Mouse (Mus musculus) neural tube, embryonic 10.5 days (tissue): ENCODE measurements around the gene Rnf217.

Experiments
- DNase-seq: peaks from one replicate; pipeline ENCODE4 v3.0.0-alpha.2; 2017; ENCODE audit warnings: low spot score; ENCODE audit errors: extremely low spot score

Rnf217 gene

GRCm38 (mm10) chr10:31501644-31502043 is 107.3 kb downstream of the Rnf217 start:
- no peak for DNase-seq

- DNase-seq: no peak
Observed at GRCm38 (mm10) chr10:31496931-31497330, 112.1 kb downstream of the Rnf217 start.

- no peak for DNase-seq
Observed at GRCm38 (mm10) chr10:31495826-31496225, 113.2 kb downstream of the Rnf217 start.

- DNase-seq: no peak
Observed at GRCm38 (mm10) chr10:31494296-31494695, 114.7 kb downstream of the Rnf217 start.

- no peak for DNase-seq
Observed at GRCm38 (mm10) chr10:31467043-31467898, 141.7 kb downstream of the Rnf217 start.

- no peak for DNase-seq
Observed at GRCm38 (mm10) chr10:31465840-31466541, 143.0 kb downstream of the Rnf217 start.

- no peak for DNase-seq
Observed at GRCm38 (mm10) chr10:31465424-31465823, 143.6 kb downstream of the Rnf217 start.

GRCm38 (mm10) chr10:31463044-31463443 is 145.9 kb downstream of the Rnf217 start:
- no peak for DNase-seq

- DNase-seq: no peak
Observed at GRCm38 (mm10) chr10:31456806-31457205, 152.2 kb downstream of the Rnf217 start.

- DNase-seq: no peak
Observed at GRCm38 (mm10) chr10:31447083-31447482, 161.9 kb downstream of the Rnf217 start.

GRCm38 (mm10) chr10:31445291-31446124 is 163.5 kb downstream of the Rnf217 start, which contains the start of gene Tpd52l1:
Tpd52l1 (minus strand) TSS chr10:31445958.
- peak; percentile 93 for DNase-seq

- no peak for DNase-seq
Observed at GRCm38 (mm10) chr10:31444206-31444605, 164.8 kb downstream of the Rnf217 start.
